Mouse (Mus musculus): Measurements from ENCODE around the gene Rras. TPM values are rescaled to one million over a fixed set of nuclear protein-coding genes. Genes with fewer than 3 reads are reported as not detected.

Rras gene
- polyA plus RNA-seq, 1 experiment, result 55.1 TPM

GRCm38 (mm10) chr7:45069671-45070070 is 51.9 kb downstream of the Rras start:
- DNase-seq (ENCODE audit: low read depth in 1 of 2, low spot score in 2 of 2), result no peak
- no peak overlapping the region for H3K4me3 ChIP-seq (ENCODE audit: extremely low read depth, insufficient read depth, insufficient read length)

More at GRCm38 (mm10) chr7:45069671-45070070, 51.9 kb downstream of the Rras start:
- 66% methylated on average over 2 of the region's 2 CpGs for WGBS
- TF ChIP-seq CTCF (IDR thresholded peaks at IDR 0.05; ENCODE audit: extremely low read depth, insufficient read depth, insufficient read length, insufficient replicate concordance) (no peak), POLR2A (IDR thresholded peaks at IDR 0.05; ENCODE audit: low read depth, low read length) (no peak)
- no peaks in the 10 kb centered on the region for H3K4me1 ChIP-seq (ENCODE audit: control insufficient read depth, insufficient read depth, insufficient read length)
- H3K27ac ChIP-seq (ENCODE audit: insufficient read depth, low read length), result no peak overlapping the region
- H3K27me3 ChIP-seq (ENCODE audit: control insufficient read depth, insufficient read depth, low read length), result no peaks in the 10 kb centered on the region
- peaks cover 2% of the 10 kb centered on the region for H3K36me3 ChIP-seq (ENCODE audit: control insufficient read depth, insufficient read depth, low read length)

Other genes with a start within 250 kb of the Rras start
- 43.8 and 60.5 TPM in 2 replicates for gene Nup62, start 201.9 kb upstream of the Rras start, polyA plus RNA-seq (2012; rRNA removed)
- gene Il4i1, start 201.6 kb upstream of the Rras start, polyA plus RNA-seq (2012; rRNA removed), result 175 and 251 TPM in 2 replicates
- 49.6 and 66.2 TPM in 2 replicates for gene Atf5, start 201.3 kb upstream of the Rras start, polyA plus RNA-seq (2012; rRNA removed)
- 67.8 and 105 TPM in 2 replicates for gene Akt1s1, start 169.0 kb upstream of the Rras start, polyA plus RNA-seq (2012; rRNA removed)
- 68.4 and 91.7 TPM in 2 replicates for gene Tbc1d17, start 168.9 kb upstream of the Rras start, polyA plus RNA-seq (2012; rRNA removed)
- 67.3 and 84.9 TPM in 2 replicates for gene Pnkp, start 160.8 kb upstream of the Rras start, polyA plus RNA-seq (2012; rRNA removed)
- 66.2 and 77.3 TPM in 2 replicates for gene Ptov1, start 148.2 kb upstream of the Rras start, polyA plus RNA-seq (2012; rRNA removed)
- gene Med25, start 125.2 kb upstream of the Rras start, polyA plus RNA-seq (2012; rRNA removed), result 113 and 136 TPM in 2 replicates
- gene Fuz, start 121.9 kb upstream of the Rras start, polyA plus RNA-seq (2012; rRNA removed), result 52.8 and 54.4 TPM in 2 replicates
- gene Ap2a1, start 88.5 kb upstream of the Rras start, polyA plus RNA-seq (2012; rRNA removed), result 69.9 and 91.7 TPM in 2 replicates
- not detected in 2 replicates for gene Tsks, start 74.8 kb upstream of the Rras start, polyA plus RNA-seq (2012; rRNA removed)
- 4.8 and 6.1 TPM in 2 replicates for gene Cpt1c, start 43.1 kb upstream of the Rras start, polyA plus RNA-seq (2012; rRNA removed)
- gene Prmt1, start 31.4 kb upstream of the Rras start, polyA plus RNA-seq (2012; rRNA removed), result 109 and 112 TPM in 2 replicates
- gene Irf3, start 20.3 kb upstream of the Rras start, polyA plus RNA-seq (2012; rRNA removed), result 134 and 147 TPM in 2 replicates
- 33.2 and 38.5 TPM in 2 replicates for gene Bcl2l12, start 19.2 kb upstream of the Rras start, polyA plus RNA-seq (2012; rRNA removed)
- gene Scaf1, start 1.6 kb upstream of the Rras start, polyA plus RNA-seq (2012; rRNA removed), result 59.0 and 65.4 TPM in 2 replicates
- gene Prr12, start 34.9 kb downstream of the Rras start, polyA plus RNA-seq (2012; rRNA removed), result 16.1 TPM in 2 replicates
- gene Nosip, start 44.5 kb downstream of the Rras start, polyA plus RNA-seq (2012; rRNA removed), result 67.9 and 95.7 TPM in 2 replicates
- gene Prrg2, start 44.7 kb downstream of the Rras start, polyA plus RNA-seq (2012; rRNA removed), result 19.9 and 27.6 TPM in 2 replicates
- 96.5 and 100 TPM in 2 replicates for gene Rcn3, start 74.3 kb downstream of the Rras start, polyA plus RNA-seq (2012; rRNA removed)
- gene Fcgrt, start 85.9 kb downstream of the Rras start, polyA plus RNA-seq (2012; rRNA removed), result 64.4 and 75.4 TPM in 2 replicates
- gene Rps11, start 106.5 kb downstream of the Rras start, polyA plus RNA-seq (2012; rRNA removed), result 273 and 325 TPM in 2 replicates
- gene Rpl13a, start 110.8 kb downstream of the Rras start, polyA plus RNA-seq (2012; rRNA removed), result 1,860 and 2,797 TPM in 2 replicates
- 0.28 and 0.70 TPM in 2 replicates for gene Gm45713, start 118.3 kb downstream of the Rras start, polyA plus RNA-seq (2012; rRNA removed)
- 183 and 197 TPM in 2 replicates for gene Flt3l, start 118.5 kb downstream of the Rras start, polyA plus RNA-seq (2012; rRNA removed)
- gene Pih1d1, start 136.3 kb downstream of the Rras start, polyA plus RNA-seq (2012; rRNA removed), result 45.2 and 48.7 TPM in 2 replicates
- 93.0 and 114 TPM in 2 replicates for gene Aldh16a1, start 136.6 kb downstream of the Rras start, polyA plus RNA-seq (2012; rRNA removed)
- gene Slc17a7, start 146.0 kb downstream of the Rras start, polyA plus RNA-seq (2012; rRNA removed), result 0.05 and 0.06 TPM in 2 replicates
- not detected in 2 replicates for gene Gfy, start 161.6 kb downstream of the Rras start, polyA plus RNA-seq (2012; rRNA removed)
- not detected in 2 replicates for gene Pth2, start 163.0 kb downstream of the Rras start, polyA plus RNA-seq (2012; rRNA removed)
- 0.16 and 0.20 TPM in 2 replicates for gene Ccdc155, start 186.9 kb downstream of the Rras start, polyA plus RNA-seq (2012; rRNA removed)
- 2.1 and 2.8 TPM in 2 replicates for gene Dkkl1, start 194.2 kb downstream of the Rras start, polyA plus RNA-seq (2012; rRNA removed)
- gene Tead2, start 197.8 kb downstream of the Rras start, polyA plus RNA-seq (2012; rRNA removed), result 10.6 and 12.1 TPM in 2 replicates
- 1,116 and 1,582 TPM in 2 replicates for gene Cd37, start 221.2 kb downstream of the Rras start, polyA plus RNA-seq (2012; rRNA removed)
- gene Slc6a16, start 223.1 kb downstream of the Rras start, polyA plus RNA-seq (2012; rRNA removed), result not detected in 2 replicates